30 mouse cellular contexts compared by ENCODE assay signal in genomic region chr6:91483371-91483770, GRCm38 (mm10). TPM values are rescaled to one million over a fixed set of nuclear protein-coding genes. Genes with fewer than 3 reads are reported as not detected.
DNase-seq lines count a peak whose midpoint lies in the region; ATAC-seq and TF ChIP-seq lines count a peak whose summit lies in the region.
"Had no signal": no experiment of that assay in that cellular context is flagged by ENCODE, and none has a peak within 500 bp of the region (broad histone marks: within the 10 kb centered on the region; RNA-seq: fewer than 3 reads in every experiment).

No protein-coding gene starts in this region.

- DNase-seq in heart, adult 18-20 months: peak; percentile 29 to 57
- no peak for DNase-seq in heart, postnatal 4 days
- peak; percentile 33 for DNase-seq in 3T3-L1 (ENCODE audit: low read depth, low spot score)
- DNase-seq in hindbrain, postnatal 0 days (ENCODE audit: low spot score): no peak
- DNase-seq in thymus, postnatal 4 days: no peak
- DNase-seq: adrenal gland, adult 8-10 months; cerebellum, adult 8-10 months; heart, postnatal 36 days; kidney, adult 2 months; kidney, postnatal 36 days; right cerebral cortex, postnatal 25 days; spleen, adult 18-20 months; thymus, adult 2 months; thymus, postnatal 36 days had no signal

- no peak for ATAC-seq in stomach, embryonic 16.5 days (ENCODE audit: insufficient read depth, low FRiP score)
- no peak for ATAC-seq in hindbrain, postnatal 0 days
- ATAC-seq: forebrain, embryonic 15.5 days; midbrain, embryonic 15.5 days had no signal

- H3K27ac ChIP-seq in bone marrow macrophage, adult 2 months (ENCODE audit: insufficient read depth, low read depth, low read length): peak overlapping the region; percentile 14; the same call in 1 of the 2 replicates
- peak overlapping the region; percentile 20; the same call in 1 of the 2 replicates for H3K27ac ChIP-seq in stomach, embryonic 16.5 days (ENCODE audit: low read length)
- H3K27ac ChIP-seq in hindbrain, postnatal 0 days: no peak overlapping the region
- H3K27ac ChIP-seq: embryonic facial prominence, embryonic 13.5 days; forebrain, embryonic 10.5 days; forebrain, embryonic 15.5 days; heart, embryonic 15.5 days; hindbrain, embryonic 15.5 days; layer of hippocampus, adult 2 months; left cerebral cortex, adult 2 months; limb, embryonic 12.5 days; liver, embryonic 15.5 days; lung, embryonic 15.5 days; macrophage; midbrain, embryonic 10.5 days; midbrain, embryonic 15.5 days had no signal

- WGBS in stomach, embryonic 16.5 days: 78% methylated on average over 2 of the region's 2 CpGs
- 96% methylated on average over 2 of the region's 2 CpGs for WGBS in hindbrain, postnatal 0 days

- no peak overlapping the region for H3K4me3 ChIP-seq in bone marrow macrophage, adult 2 months (ENCODE audit: insufficient read depth, low read length)
- no peak overlapping the region for H3K4me3 ChIP-seq in stomach, embryonic 16.5 days (replicated peaks; ENCODE audit: low read length)
- no peak overlapping the region for H3K4me3 ChIP-seq in hindbrain, postnatal 0 days (ENCODE audit: low read length)
- H3K4me3 ChIP-seq: embryonic facial prominence, embryonic 13.5 days; forebrain, embryonic 10.5 days; forebrain, embryonic 15.5 days; heart, embryonic 15.5 days; hindbrain, embryonic 15.5 days; layer of hippocampus, adult 2 months; left cerebral cortex, adult 2 months; limb, embryonic 12.5 days; liver, embryonic 15.5 days; lung, embryonic 15.5 days; midbrain, embryonic 10.5 days; midbrain, embryonic 15.5 days had no signal

- no peak overlapping the region for H3K4me2 ChIP-seq in stomach, embryonic 16.5 days (ENCODE audit: low read depth, low read length)
- no peak overlapping the region for H3K4me2 ChIP-seq in hindbrain, postnatal 0 days (ENCODE audit: low read depth, low read length)
- H3K4me2 ChIP-seq: embryonic facial prominence, embryonic 13.5 days; forebrain, embryonic 15.5 days; heart, embryonic 15.5 days; hindbrain, embryonic 15.5 days; limb, embryonic 12.5 days; liver, embryonic 15.5 days; lung, embryonic 15.5 days; midbrain, embryonic 15.5 days had no signal

- TF ChIP-seq CTCF in bone marrow macrophage, adult 2 months (IDR thresholded peaks at IDR 0.05; ENCODE audit: low read depth, low read length): no peak
- no peak for TF ChIP-seq CTCF in hindbrain, postnatal 0 days (IDR thresholded peaks at IDR 0.05; ENCODE audit: low read depth)

- H3K4me1 ChIP-seq in bone marrow macrophage, adult 2 months (ENCODE audit: control insufficient read depth, insufficient read depth, low read length): peaks cover 17% of the 10 kb centered on the region
- no peaks in the 10 kb centered on the region for H3K4me1 ChIP-seq in stomach, embryonic 16.5 days (ENCODE audit: control insufficient read depth, insufficient read depth, low read length)
- H3K4me1 ChIP-seq in hindbrain, postnatal 0 days (ENCODE audit: insufficient read depth, low read length): no peaks in the 10 kb centered on the region
- H3K4me1 ChIP-seq: embryonic facial prominence, embryonic 13.5 days; forebrain, embryonic 10.5 days; forebrain, embryonic 15.5 days; hindbrain, embryonic 15.5 days; limb, embryonic 12.5 days; liver, embryonic 15.5 days; lung, embryonic 15.5 days; midbrain, embryonic 10.5 days; midbrain, embryonic 15.5 days had no signal

- H3K9ac ChIP-seq in stomach, embryonic 16.5 days (ENCODE audit: low read length): no peak overlapping the region
- no peak overlapping the region for H3K9ac ChIP-seq in hindbrain, postnatal 0 days (replicated peaks; ENCODE audit: low read length)
- H3K9ac ChIP-seq: embryonic facial prominence, embryonic 13.5 days; forebrain, embryonic 15.5 days; heart, embryonic 15.5 days; hindbrain, embryonic 15.5 days; limb, embryonic 12.5 days; liver, embryonic 15.5 days; lung, embryonic 15.5 days; midbrain, embryonic 15.5 days had no signal

- peaks cover 26% of the 10 kb centered on the region for H3K36me3 ChIP-seq in stomach, embryonic 16.5 days (ENCODE audit: control insufficient read depth, insufficient read depth, low read length)
- peaks cover 98% of the 10 kb centered on the region for H3K36me3 ChIP-seq in hindbrain, postnatal 0 days (ENCODE audit: insufficient read depth, low read length)

- TF ChIP-seq POLR2A in bone marrow macrophage, adult 2 months (IDR thresholded peaks at IDR 0.05; ENCODE audit: borderline replicate concordance, low read depth, low read length): no peak

- H3K9me3 ChIP-seq in stomach, embryonic 16.5 days (replicated peaks; ENCODE audit: control insufficient read depth, low read length): no peaks in the 10 kb centered on the region
- no peaks in the 10 kb centered on the region for H3K9me3 ChIP-seq in hindbrain, postnatal 0 days (ENCODE audit: low read length)
- H3K9me3 ChIP-seq: embryonic facial prominence, embryonic 13.5 days; forebrain, embryonic 10.5 days; forebrain, embryonic 15.5 days; heart, embryonic 15.5 days; hindbrain, embryonic 15.5 days; limb, embryonic 12.5 days; liver, embryonic 15.5 days; lung, embryonic 15.5 days; midbrain, embryonic 10.5 days; midbrain, embryonic 15.5 days had no signal

- H3K27me3 ChIP-seq in stomach, embryonic 16.5 days (ENCODE audit: control insufficient read depth, insufficient read depth, low read length): no peaks in the 10 kb centered on the region
- H3K27me3 ChIP-seq in hindbrain, postnatal 0 days (ENCODE audit: insufficient read depth, low read length): no peaks in the 10 kb centered on the region
- H3K27me3 ChIP-seq: CH12.LX; embryonic facial prominence, embryonic 13.5 days; forebrain, embryonic 15.5 days; heart, embryonic 15.5 days; hindbrain, embryonic 15.5 days; limb, embryonic 12.5 days; liver, embryonic 15.5 days; lung, embryonic 15.5 days; midbrain, embryonic 15.5 days had no signal

RNA-seq across cellular contexts. Expression of gene Tmem43, which starts 9.9 kb away (rescaled TPM):
- 10 to 100 TPM; 24.5 to 25.7 TPM for total RNA-seq in heart, adult 18-20 months (2021)
- total RNA-seq in heart, postnatal 4 days (2021): 10 to 100 TPM; 21.3 to 24.4 TPM
- polyA plus RNA-seq in bone marrow macrophage, adult 2 months (2012; ENCODE audit: insufficient read depth, insufficient read length, missing spikeins): 82.3 and 87.5 TPM in 2 replicates
- 56.8 and 64.3 TPM in 2 replicates for polyA plus RNA-seq in stomach, embryonic 16.5 days (2015; fragmentation: Nextera tagmentation; extraction: Ambion mirVana)
- total RNA-seq in hindbrain, postnatal 0 days (2014; rRNA removed): 72.7 and 79.5 TPM in 2 replicates
- 47.8 and 49.1 TPM in 2 replicates for polyA plus RNA-seq in hindbrain, postnatal 0 days (2015; fragmentation: Nextera tagmentation; extraction: Ambion mirVana)

RNA-seq across cellular contexts. Expression of gene Chchd4, which starts 10.0 kb away (rescaled TPM):
- 10 to 100 TPM; 17.8 to 18.9 TPM for total RNA-seq in heart, adult 18-20 months (2021)
- 10 to 100 TPM; 19.3 to 19.8 TPM for total RNA-seq in heart, postnatal 4 days (2021)
- 5.5 and 6.7 TPM in 2 replicates for polyA plus RNA-seq in bone marrow macrophage, adult 2 months (2012; ENCODE audit: insufficient read depth, insufficient read length, missing spikeins)
- polyA plus RNA-seq in stomach, embryonic 16.5 days (2015; fragmentation: Nextera tagmentation; extraction: Ambion mirVana): 23.3 and 25.3 TPM in 2 replicates
- total RNA-seq in hindbrain, postnatal 0 days (2014; rRNA removed): 15.0 and 17.3 TPM in 2 replicates
- 31.1 and 32.1 TPM in 2 replicates for polyA plus RNA-seq in hindbrain, postnatal 0 days (2015; fragmentation: Nextera tagmentation; extraction: Ambion mirVana)

RNA-seq across cellular contexts. Expression of gene Xpc, which starts 32.3 kb away (rescaled TPM):
- total RNA-seq in heart, adult 18-20 months (2021): 10 to 100 TPM; 10.0 TPM
- total RNA-seq in heart, postnatal 4 days (2021): 10 to 100 TPM in 1 of 2 experiments, 1 to 10 TPM in 1; 9.2 to 10.4 TPM
- polyA plus RNA-seq in bone marrow macrophage, adult 2 months (2012; ENCODE audit: insufficient read depth, insufficient read length, missing spikeins): 16.3 and 17.2 TPM in 2 replicates
- 12.7 and 14.9 TPM in 2 replicates for polyA plus RNA-seq in stomach, embryonic 16.5 days (2015; fragmentation: Nextera tagmentation; extraction: Ambion mirVana)
- 10.8 and 15.9 TPM in 2 replicates for total RNA-seq in hindbrain, postnatal 0 days (2014; rRNA removed)
- polyA plus RNA-seq in hindbrain, postnatal 0 days (2015; fragmentation: Nextera tagmentation; extraction: Ambion mirVana): 11.9 and 14.5 TPM in 2 replicates

RNA-seq across cellular contexts. Expression of gene Lsm3, which starts 32.4 kb away (rescaled TPM):
- total RNA-seq in heart, adult 18-20 months (2021): 10 to 100 TPM; 52.7 to 68.0 TPM
- total RNA-seq in heart, postnatal 4 days (2021): 100 to 1,000 TPM in 1 of 2 experiments, 10 to 100 TPM in 1; 96.0 to 101 TPM
- 65.3 and 70.2 TPM in 2 replicates for polyA plus RNA-seq in bone marrow macrophage, adult 2 months (2012; ENCODE audit: insufficient read depth, insufficient read length, missing spikeins)
- polyA plus RNA-seq in stomach, embryonic 16.5 days (2015; fragmentation: Nextera tagmentation; extraction: Ambion mirVana): 175 and 191 TPM in 2 replicates
- 38.0 and 40.9 TPM in 2 replicates for total RNA-seq in hindbrain, postnatal 0 days (2014; rRNA removed)
- polyA plus RNA-seq in hindbrain, postnatal 0 days (2015; fragmentation: Nextera tagmentation; extraction: Ambion mirVana): 179 and 184 TPM in 2 replicates

Comparison
In these comparisons a context has a peak if more than half of its experiments do, and no peak if none do; other contexts are left out.
1. DNase-seq: peak in heart, adult 18-20 months (2 of 2) and 3T3-L1 (single experiment); none in heart, postnatal 4 days (single experiment), hindbrain, postnatal 0 days (single experiment) and thymus, postnatal 4 days (single experiment).